Mouse (Mus musculus) C2C12 (cell line): ENCODE measurements around the gene Mff.

Experiments
- CEBPB ChIP-seq: IDR thresholded peaks from one replicate; pipeline ENCODE4 v1.6.1; 2011; ENCODE audit warnings: low read depth, mild to moderate bottlenecking, control low read depth, moderate library complexity
- CTCF ChIP-seq: IDR thresholded peaks from one replicate; pipeline ENCODE4 v1.5.1; 2011; ENCODE audit not compliant: control insufficient read depth, insufficient read depth, insufficient read length
- MAX ChIP-seq: IDR thresholded peaks from one replicate; pipeline ENCODE4 v1.6.1; 2011; ENCODE audit warnings: mild to moderate bottlenecking, control low read depth
- MYOD1 ChIP-seq: IDR thresholded peaks from one replicate; pipeline ENCODE4 v1.6.1; 2011; ENCODE audit warnings: low read depth; ENCODE audit not compliant: control insufficient read depth, insufficient read length
- MYOG ChIP-seq: IDR thresholded peaks from one replicate; pipeline ENCODE4 v1.6.1; 2011; ENCODE audit not compliant: control insufficient read depth, insufficient read length; ENCODE audit errors: extremely low read depth
- USF1 ChIP-seq: IDR thresholded peaks from one replicate; pipeline ENCODE4 v1.6.1; 2011; ENCODE audit warnings: low read depth, mild to moderate bottlenecking, control low read depth, moderate library complexity

- TF ChIP-seq CTCF (no peak), MYOG (no peak), USF1 (no peak), CEBPB (no peak), MAX (no peak), MYOD1 (no peak)
Observed at GRCm38 (mm10) chr1:82738066-82738465, 13.4 kb downstream of the Mff start.
